Mouse (Mus musculus) heart, embryonic 11.5 days (tissue): ENCODE data around the gene Ldhd. TPM values are rescaled to one million over a fixed set of nuclear protein-coding genes. Genes with fewer than 3 reads are reported as not detected.

Source experiments
- ATAC-seq: fragments of 200-750 bp; cut with Nextera tagmentation; replicated peaks from 2 replicates; pipeline ENCODE4 v1.8.0; 2017; ENCODE audit warnings: moderate library complexity; ENCODE audit not compliant: insufficient number of reproducible peaks, low FRiP score, low TSS enrichment
- H3K27ac ChIP-seq: fragments of 300-500 bp; sonication (generic); 2 replicates; pipeline ENCODE4 v1.5.1; 2014; ENCODE audit warnings: mild to moderate bottlenecking, low read depth, low read length
- H3K27me3 ChIP-seq: fragments of 300-500 bp; sonication (generic); 2 replicates; pipeline ENCODE4 v1.6.1; 2014; ENCODE audit warnings: mild to moderate bottlenecking, low read length, mixed read lengths; ENCODE audit not compliant: control insufficient read depth, insufficient read depth
- H3K36me3 ChIP-seq: fragments of 300-500 bp; sonication (generic); 2 replicates; pipeline ENCODE4 v1.6.1; 2014; ENCODE audit warnings: mild to moderate bottlenecking, low read length, moderate library complexity, mixed read lengths; ENCODE audit not compliant: control insufficient read depth, insufficient read depth
- H3K4me1 ChIP-seq: fragments of 300-500 bp; sonication (generic); 2 replicates; pipeline ENCODE4 v1.6.1; 2014; ENCODE audit warnings: low read length; ENCODE audit not compliant: control insufficient read depth, insufficient read depth
- H3K4me2 ChIP-seq: fragments of 300-500 bp; sonication (generic); 2 replicates; pipeline ENCODE4 v1.6.1; 2014; ENCODE audit warnings: mild to moderate bottlenecking, moderate library complexity
- H3K4me3 ChIP-seq: fragments of 300-500 bp; sonication (generic); 2 replicates; pipeline ENCODE4 v1.5.1; 2014; ENCODE audit warnings: low read depth, low read length
- H3K9ac ChIP-seq: fragments of 300-500 bp; sonication (generic); 2 replicates; pipeline ENCODE4 v1.6.1; 2014; ENCODE audit warnings: mild to moderate bottlenecking, low read depth, low read length, moderate library complexity
- H3K9me3 ChIP-seq: fragments of 300-500 bp; sonication (generic); replicated peaks from 2 replicates; pipeline ENCODE4 v1.6.1; 2016; ENCODE audit warnings: low read length; ENCODE audit not compliant: control insufficient read depth
- WGBS: fragments of 180-500 bp; shearing (Covaris S2); extraction: QIAGEN DNeasy Blood & Tissue Kit; methylation state at CpG from one replicate; pipeline ENCODE4 v1.1.7; 2014; ENCODE audit not compliant: insufficient replicate concordance; 5-methylcytosine and 5-hydroxymethylcytosine counted together
- polyA plus RNA-seq: library from polyadenylated mRNA; unstranded; fragments of >200 nt; fragmentation: Nextera tagmentation; extraction: Ambion mirVana; gene quantifications from 2 replicates; pipeline ENCODE4 v1.2.1, GENCODE M21; 2014

The Ldhd gene
- polyA plus RNA-seq, 1 experiment from 2014 or later, result 0.39 TPM

- WGBS, result 9% methylated on average over 3 of the region's 3 CpGs
- no peak overlapping the region for H3K9ac ChIP-seq
- H3K27ac ChIP-seq, result peak overlapping the region; percentile 84
- H3K4me3 ChIP-seq, result no peak overlapping the region
- no peaks in the 10 kb centered on the region for H3K27me3 ChIP-seq
- peaks cover 67% of the 10 kb centered on the region for H3K4me1 ChIP-seq
- no peaks in the 10 kb centered on the region for H3K9me3 ChIP-seq
- ATAC-seq, result no peak
- H3K36me3 ChIP-seq, result no peaks in the 10 kb centered on the region
- H3K4me2 ChIP-seq, result 0 out of 2 replicates have a peak overlapping the region, but pooled peaks have one; percentile 57
Measured at GRCm38 (mm10) chr8:111596485-111596821, 33.7 kb downstream of the Ldhd start.

GRCm38 (mm10) chr8:111595712-111596484 is 34.3 kb downstream of the Ldhd start:
- Histone ChIP-seq H3K4me3 (0 out of 2 replicates have a peak overlapping the region, but pooled peaks have one; percentile 10), H3K36me3 (no peaks in the 10 kb centered on the region), H3K4me2 (peak overlapping the region; percentile 57), H3K4me1 (peaks cover 67% of the 10 kb centered on the region), H3K9ac (no peak overlapping the region), H3K27ac (peak overlapping the region; percentile 84), H3K9me3 (no peaks in the 10 kb centered on the region), H3K27me3 (no peaks in the 10 kb centered on the region)
- 35% methylated on average over 15 of the region's 15 CpGs for WGBS
- peak; percentile 55 for ATAC-seq

DNA sequence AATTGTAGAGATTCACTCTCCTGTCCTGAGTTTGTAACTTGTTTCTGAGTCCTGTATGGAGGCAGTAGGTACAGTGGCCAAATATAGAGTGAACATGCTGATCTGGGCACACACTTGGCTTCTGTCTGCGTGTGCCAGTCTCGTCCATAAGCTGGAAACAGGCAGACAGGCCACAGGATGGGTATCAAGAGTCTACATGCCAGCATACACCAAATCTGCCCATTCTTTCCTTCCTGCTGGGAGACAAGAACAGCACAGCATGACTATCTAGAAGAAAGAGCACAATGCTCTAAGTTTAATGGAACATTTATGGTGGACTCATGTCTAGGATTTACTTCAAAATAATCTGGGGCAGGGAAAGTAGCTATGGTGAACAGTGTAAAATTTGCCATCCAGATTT is 35.2 kb downstream of the Ldhd start:
- Histone ChIP-seq H3K9ac (no peak overlapping the region), H3K4me1 (peaks cover 63% of the 10 kb centered on the region), H3K4me2 (peak overlapping the region; percentile 57; the same call in 1 of the 2 replicates)

GRCm38 (mm10) chr8:111594044-111594840 is 35.9 kb downstream of the Ldhd start:
- H3K9ac ChIP-seq, result no peak overlapping the region
- ATAC-seq, result no peak

More for the DNA sequence above, 35.2 kb downstream of the Ldhd start:
- WGBS, result 82% methylated on average over 2 of the region's 2 CpGs
- Histone ChIP-seq H3K27me3 (no peaks in the 10 kb centered on the region), H3K4me3 (no peak overlapping the region), H3K27ac (peak overlapping the region; percentile 84; the same call in 1 of the 2 replicates), H3K36me3 (no peaks in the 10 kb centered on the region), H3K9me3 (no peaks in the 10 kb centered on the region)
- no peak for ATAC-seq

DNA sequence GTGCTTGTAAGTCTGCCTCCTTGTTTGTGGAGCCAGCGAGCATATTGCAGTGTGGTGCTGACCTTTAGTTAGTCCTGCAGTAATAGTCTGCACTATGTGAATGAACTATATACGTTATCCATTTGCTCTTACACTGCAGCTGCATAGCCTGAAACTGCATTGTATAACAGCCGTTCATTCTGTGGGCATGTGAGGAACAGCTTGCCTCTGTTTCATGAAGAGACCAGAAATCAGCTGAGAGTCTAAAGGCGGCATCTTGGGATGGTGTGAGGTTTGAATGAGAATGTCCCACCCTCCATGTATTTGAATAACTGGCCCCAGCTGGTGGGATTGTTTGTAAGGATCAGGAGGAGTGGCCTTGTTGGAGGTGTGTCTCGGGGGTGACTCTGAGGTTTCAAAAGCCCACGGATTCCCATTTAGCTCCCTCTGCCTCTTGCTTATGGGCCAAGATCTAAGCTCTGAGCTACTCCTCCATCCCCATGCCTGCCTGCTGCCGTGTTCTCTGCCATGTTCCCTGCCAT is 37.7 kb downstream of the Ldhd start:
- H3K4me2 ChIP-seq, result no peak overlapping the region
- H3K27me3 ChIP-seq, result no peaks in the 10 kb centered on the region
- peaks cover 54% of the 10 kb centered on the region for H3K4me1 ChIP-seq
- H3K27ac ChIP-seq, result no peak overlapping the region
- no peak for ATAC-seq
- no peaks in the 10 kb centered on the region for H3K36me3 ChIP-seq
- H3K9me3 ChIP-seq, result no peaks in the 10 kb centered on the region
- 83% methylated on average over 7 of the region's 7 CpGs for WGBS
- no peak overlapping the region for H3K9ac ChIP-seq
- H3K4me3 ChIP-seq, result no peak overlapping the region

More at GRCm38 (mm10) chr8:111594044-111594840, 35.9 kb downstream of the Ldhd start:
- Histone ChIP-seq H3K27ac (peak overlapping the region; percentile 24; the same call in 1 of the 2 replicates), H3K36me3 (no peaks in the 10 kb centered on the region), H3K4me1 (peaks cover 60% of the 10 kb centered on the region), H3K4me2 (no peak overlapping the region), H3K27me3 (no peaks in the 10 kb centered on the region), H3K4me3 (no peak overlapping the region), H3K9me3 (no peaks in the 10 kb centered on the region)
- WGBS, result 72% methylated on average over 3 of the region's 3 CpGs

DNA sequence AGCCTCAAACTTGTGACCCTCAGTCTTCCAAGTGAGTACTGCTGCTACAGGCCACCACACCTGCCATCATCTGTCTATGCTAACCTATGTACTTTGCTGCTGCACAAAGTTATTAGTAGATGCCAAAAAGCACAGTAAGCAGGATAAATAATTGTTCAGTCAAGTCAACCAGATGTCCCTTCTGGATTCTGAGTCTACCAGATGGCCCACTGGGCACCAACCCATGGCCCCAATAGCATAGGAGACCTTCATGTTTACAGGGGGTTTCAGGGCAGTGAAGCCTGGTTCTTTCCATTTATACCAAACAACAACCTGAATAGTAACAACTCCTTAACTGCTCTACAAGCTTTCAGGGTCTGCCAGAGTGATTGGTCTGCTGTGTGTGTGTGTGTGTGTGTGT is 39.0 kb downstream of the Ldhd start:
- H3K4me1 ChIP-seq, result peaks cover 41% of the 10 kb centered on the region

GRCm38 (mm10) chr8:111590214-111590613 is 40.0 kb downstream of the Ldhd start:
- peaks cover 32% of the 10 kb centered on the region for H3K4me1 ChIP-seq
- no peak overlapping the region for H3K4me3 ChIP-seq
- no peak overlapping the region for H3K4me2 ChIP-seq
- WGBS, result 67% methylated on average over 3 of the region's 3 CpGs
- no peak for ATAC-seq
- H3K9ac ChIP-seq, result no peak overlapping the region
- H3K27me3 ChIP-seq, result no peaks in the 10 kb centered on the region
- no peaks in the 10 kb centered on the region for H3K36me3 ChIP-seq
- no peaks in the 10 kb centered on the region for H3K9me3 ChIP-seq
- H3K27ac ChIP-seq, result no peak overlapping the region

More for the DNA sequence above, 39.0 kb downstream of the Ldhd start:
- H3K9ac ChIP-seq, result no peak overlapping the region
- ATAC-seq, result no peak
- no peaks in the 10 kb centered on the region for H3K36me3 ChIP-seq
- H3K27ac ChIP-seq, result no peak overlapping the region
- no peak overlapping the region for H3K4me2 ChIP-seq
- no peak overlapping the region for H3K4me3 ChIP-seq
- no peaks in the 10 kb centered on the region for H3K27me3 ChIP-seq
- no peaks in the 10 kb centered on the region for H3K9me3 ChIP-seq

GRCm38 (mm10) chr8:111588336-111588735 is 41.8 kb downstream of the Ldhd start:
- no peak overlapping the region for H3K4me2 ChIP-seq
- H3K27me3 ChIP-seq, result no peaks in the 10 kb centered on the region
- no peak overlapping the region for H3K27ac ChIP-seq
- no peaks in the 10 kb centered on the region for H3K9me3 ChIP-seq
- no peak overlapping the region for H3K4me3 ChIP-seq
- ATAC-seq, result no peak
- H3K36me3 ChIP-seq, result no peaks in the 10 kb centered on the region
- no peak overlapping the region for H3K9ac ChIP-seq
- peaks cover 16% of the 10 kb centered on the region for H3K4me1 ChIP-seq
- 88% methylated on average over 2 of the region's 2 CpGs for WGBS
